Mouse (Mus musculus) liver, adult 2 months (tissue): ENCODE measurements at regions not wholly inside any gene's neighbourhood (a gene's known extent, or its start where the extent isn't known, plus 50 kb on each side); places are given as distances from the start of the nearest gene placed in this dataset.

Source experiments
- CTCF ChIP-seq: fragments of 200-500 bp; IDR thresholded peaks from 2 replicates; pipeline ENCODE4 v1.5.1; 2011; ENCODE audit warnings: low read depth, low read length, control low read depth
- POLR2A ChIP-seq: fragments of 200-500 bp; IDR thresholded peaks from 2 replicates; pipeline ENCODE4 v1.6.1; 2011; ENCODE audit warnings: low read length, control low read depth; ENCODE audit not compliant: insufficient read depth; ENCODE audit errors: extremely low read depth

DNA sequence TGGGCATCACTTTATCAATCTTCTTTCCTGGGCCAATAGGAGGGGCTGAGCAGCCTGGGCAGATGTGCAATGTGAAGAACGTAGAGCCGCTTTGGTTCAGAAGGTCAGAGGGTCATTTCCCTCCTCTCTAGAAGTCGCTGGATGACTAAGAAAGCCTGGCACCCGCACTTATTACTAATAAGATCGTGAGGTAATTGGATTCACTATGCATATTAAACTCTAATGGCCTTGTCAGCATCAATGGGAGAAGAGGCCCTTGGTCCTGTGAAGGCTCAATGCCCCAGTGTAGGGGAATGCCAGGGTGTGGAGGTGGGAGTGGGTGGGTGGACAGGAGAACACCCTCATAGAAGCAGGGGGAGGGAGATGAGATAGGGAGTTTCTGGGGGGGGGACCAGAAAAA, 149.8 kb upstream of the Mast4 start:
- TF ChIP-seq CTCF (no peak), POLR2A (no peak)
